Mouse (Mus musculus) hindbrain, embryonic 15.5 days (tissue): ENCODE measurements at regions not wholly inside any gene's neighbourhood (a gene's known extent, or its start where the extent isn't known, plus 50 kb on each side); places are given as distances from the start of the nearest gene placed in this dataset.

ENCODE experiments used
- ATAC-seq: fragments of 200-750 bp; cut with Nextera tagmentation; 2 replicates; pipeline ENCODE4 v1.8.0; 2017; ENCODE audit warnings: low read depth, moderate number of reproducible peaks, moderate TSS enrichment; ENCODE audit not compliant: low FRiP score
- H3K27ac ChIP-seq: fragments of 300-500 bp; sonication (generic); replicated peaks from 2 replicates; pipeline ENCODE4 v1.5.1; 2015; ENCODE audit warnings: mild to moderate bottlenecking, inconsistent platforms
- H3K27me3 ChIP-seq: fragments of 300-500 bp; sonication (generic); 2 replicates; pipeline ENCODE4 v1.6.1; 2015; ENCODE audit warnings: control low read depth, inconsistent platforms
- H3K36me3 ChIP-seq: fragments of 300-500 bp; sonication (generic); 2 replicates; pipeline ENCODE4 v1.6.1; 2015; ENCODE audit warnings: control low read depth, inconsistent platforms
- H3K4me1 ChIP-seq: fragments of 300-500 bp; sonication (generic); replicated peaks from 2 replicates; pipeline ENCODE4 v1.6.1; 2015; ENCODE audit warnings: control low read depth, inconsistent platforms
- H3K4me2 ChIP-seq: fragments of 300-500 bp; sonication (generic); 2 replicates; pipeline ENCODE4 v1.6.1; 2015; ENCODE audit warnings: moderate library complexity, mild to moderate bottlenecking, inconsistent platforms
- H3K4me3 ChIP-seq: fragments of 300-500 bp; sonication (generic); 2 replicates; pipeline ENCODE4 v1.5.1; 2015; ENCODE audit warnings: mild to moderate bottlenecking, inconsistent platforms
- H3K9ac ChIP-seq: fragments of 300-500 bp; sonication (generic); 2 replicates; pipeline ENCODE4 v1.6.1; 2015; ENCODE audit warnings: inconsistent platforms
- H3K9me3 ChIP-seq: fragments of 300-500 bp; sonication (generic); 2 replicates; pipeline ENCODE4 v1.6.1; 2016; ENCODE audit warnings: control low read depth, inconsistent platforms
- WGBS: fragments of 180-500 bp; shearing (Covaris S2); methylation state at CpG from one replicate; pipeline ENCODE4 v1.1.7; 2015; 5-methylcytosine and 5-hydroxymethylcytosine counted together

DNA sequence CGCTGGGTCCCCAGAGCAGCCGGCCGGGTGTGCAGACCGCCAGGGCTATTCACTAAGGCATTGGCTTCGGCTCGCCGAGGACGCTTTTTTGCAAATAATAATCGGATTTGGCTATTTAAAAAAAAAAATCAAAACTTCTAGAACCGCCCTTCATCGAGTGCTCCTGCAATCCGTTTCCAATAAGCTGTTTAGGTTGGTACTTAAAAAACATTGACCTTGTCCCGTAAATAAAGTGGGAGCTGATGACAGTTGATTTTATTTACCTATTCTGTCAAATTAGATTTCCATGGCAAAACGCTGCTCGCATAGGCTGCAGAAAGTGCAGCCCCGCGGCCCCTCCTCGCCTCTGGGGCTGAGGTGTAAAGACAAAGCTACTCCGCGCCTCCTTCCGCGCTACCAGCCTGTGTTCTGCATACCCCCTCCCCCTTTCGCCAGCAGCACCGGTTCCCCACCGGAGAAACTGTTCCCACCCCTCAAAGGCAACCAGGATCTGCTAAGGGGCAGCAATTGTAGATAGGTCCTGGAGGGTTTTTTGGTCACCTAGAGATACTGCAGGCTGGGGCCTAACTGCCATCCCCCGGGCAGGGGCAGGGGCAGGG lies 78.0 kb upstream of the Tbca start:
- ATAC-seq, result no peak
- Histone ChIP-seq H3K36me3 (no peaks in the 10 kb centered on the region), H3K4me3 (peak overlapping the region; percentile 15), H3K27me3 (peaks cover 78% of the 10 kb centered on the region), H3K9ac (no peak overlapping the region), H3K9me3 (no peaks in the 10 kb centered on the region), H3K27ac (0 out of 2 replicates have a peak overlapping the region, but pooled peaks have one; percentile 3), H3K4me2 (peak overlapping the region; percentile 45), H3K4me1 (peaks cover 12% of the 10 kb centered on the region)
- WGBS, result 2% methylated on average over 26 of the region's 26 CpGs

DNA sequence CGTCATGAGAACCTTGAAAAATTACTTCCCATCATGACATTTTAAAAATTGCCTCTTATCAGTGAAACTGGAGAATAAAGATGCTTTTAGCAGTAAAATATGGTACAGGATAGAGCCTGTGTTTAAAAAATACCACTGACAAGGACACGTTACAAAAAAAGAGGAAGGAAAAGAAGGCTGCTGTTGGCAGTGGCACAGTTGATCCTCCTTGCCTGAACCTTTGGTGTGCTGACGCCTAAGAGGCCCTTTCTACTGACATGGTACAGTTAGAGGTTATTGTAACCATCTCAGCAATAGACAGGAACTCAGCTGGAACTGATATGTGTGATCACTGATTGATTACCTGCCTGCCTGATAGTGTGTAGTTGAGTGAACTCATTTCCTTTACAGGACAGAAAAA lies 75.3 kb upstream of the Tbca start:
- H3K4me2 ChIP-seq, result no peak overlapping the region
- ATAC-seq, result no peak
- no peak overlapping the region for H3K9ac ChIP-seq
- no peaks in the 10 kb centered on the region for H3K9me3 ChIP-seq
- no peak overlapping the region for H3K27ac ChIP-seq
- H3K36me3 ChIP-seq, result no peaks in the 10 kb centered on the region
- WGBS, result 69% methylated on average over 3 of the region's 3 CpGs
- H3K4me1 ChIP-seq, result peaks cover 12% of the 10 kb centered on the region
- H3K4me3 ChIP-seq, result no peak overlapping the region
- peaks cover 78% of the 10 kb centered on the region for H3K27me3 ChIP-seq

DNA sequence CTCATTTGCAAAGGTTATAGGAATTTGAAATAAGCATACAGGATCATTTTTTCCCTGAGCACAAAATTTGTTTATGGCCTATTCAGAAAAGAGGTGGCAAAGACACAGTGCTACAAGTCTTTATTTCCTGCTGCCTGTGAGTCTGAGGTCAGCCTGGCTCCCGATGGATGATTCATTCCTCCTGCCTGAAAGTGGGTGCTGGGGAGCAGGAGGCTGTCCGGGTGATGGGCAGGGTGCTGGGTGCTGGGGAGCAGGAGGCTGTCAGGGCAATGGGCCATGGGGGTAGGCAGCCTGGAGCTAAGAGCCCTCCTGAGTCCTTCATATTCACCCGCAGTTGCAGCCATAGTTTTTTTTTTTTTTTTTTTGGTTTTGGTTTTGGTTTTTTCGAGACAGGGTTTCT lies 67.1 kb upstream of the Tbca start:
- H3K36me3 ChIP-seq, result no peaks in the 10 kb centered on the region
- no peaks in the 10 kb centered on the region for H3K9me3 ChIP-seq
- peaks cover 30% of the 10 kb centered on the region for H3K27me3 ChIP-seq
- no peak for ATAC-seq
- H3K27ac ChIP-seq, result no peak overlapping the region
- H3K4me3 ChIP-seq, result no peak overlapping the region
- H3K4me1 ChIP-seq, result no peaks in the 10 kb centered on the region
- H3K4me2 ChIP-seq, result no peak overlapping the region
- no peak overlapping the region for H3K9ac ChIP-seq
- WGBS, result 91% methylated on average over 4 of the region's 4 CpGs
